Mouse (Mus musculus) cortical plate, adult 2 months (tissue): Measurements from ENCODE around the gene Olfr149.

ENCODE experiments used
- CTCF ChIP-seq: fragments of 200-500 bp; IDR thresholded peaks from 2 replicates; pipeline ENCODE4 v1.5.1; 2011; ENCODE audit warnings: mild to moderate bottlenecking, control low read depth, low read length; ENCODE audit not compliant: insufficient read depth; ENCODE audit errors: extremely low read depth
- POLR2A ChIP-seq: fragments of 200-500 bp; IDR thresholded peaks from 2 replicates; pipeline ENCODE4 v1.6.1; 2011; ENCODE audit warnings: mild to moderate bottlenecking, low read length, control low read depth; ENCODE audit not compliant: insufficient read depth; ENCODE audit errors: extremely low read depth

GRCm38 (mm10) chr9:39674820-39675219, 32.1 kb downstream of the Olfr149 start:
- TF ChIP-seq CTCF = no peak
- TF ChIP-seq POLR2A = no peak
